Mouse (Mus musculus) CH12.LX (cell line): ENCODE measurements around the gene Gm595. TPM values are rescaled to one million over a fixed set of nuclear protein-coding genes. Genes with fewer than 3 reads are reported as not detected.

Experiments
- DNase-seq: peaks from one replicate; pipeline ENCODE4 v3.0.0-alpha.2; 2013; ENCODE audit errors: extremely low read depth
- H3K27ac ChIP-seq: 2 replicates; pipeline ENCODE4 v1.5.1; 2012; ENCODE audit warnings: low read depth, mild to moderate bottlenecking, control low read depth, moderate library complexity; ENCODE audit not compliant: insufficient read depth
- H3K27me3 ChIP-seq: replicated peaks from 2 replicates; pipeline ENCODE3; 2012; ENCODE audit warnings: inconsistent platforms
- H3K36me3 ChIP-seq, 2 experiments: replicated peaks in 1 of 2; 2 replicates each; pipeline versions ENCODE3 to v1.6.1; 2012; ENCODE audit warnings: inconsistent platforms in 1 of 2, low read length in 1 of 2, mild to moderate bottlenecking in 1 of 2, mixed read lengths in 1 of 2, moderate library complexity in 1 of 2; ENCODE audit not compliant: control insufficient read depth in 1 of 2, insufficient read depth in 1 of 2
- H3K4me1 ChIP-seq, 2 experiments: 2 replicates each; pipeline ENCODE4 v1.6.1; 2012; ENCODE audit warnings: inconsistent platforms in 1 of 2, moderate library complexity in 1 of 2; ENCODE audit not compliant: insufficient read depth in 2 of 2, control insufficient read depth in 1 of 2
- H3K4me2 ChIP-seq: 2 replicates; pipeline ENCODE4 v1.6.1; 2012; ENCODE audit warnings: low read depth, mild to moderate bottlenecking, control low read depth; ENCODE audit not compliant: poor library complexity, insufficient read depth, severe bottlenecking
- H3K4me3 ChIP-seq, 3 experiments: fragments of 150-350 bp in 1 of 3; sonication (generic) in 1 of 3; replicated peaks in 1 of 3; 2 replicates each; pipeline versions ENCODE3 to v1.5.1; 2011 to 2012; ENCODE audit warnings: low read depth in 2 of 3, low read length in 2 of 3, mild to moderate bottlenecking in 2 of 3, moderate library complexity in 2 of 3, control low read depth in 1 of 3, improper control_type of control experiment in 1 of 3, inconsistent platforms in 1 of 3, mixed read lengths in 1 of 3; ENCODE audit not compliant: poor library complexity in 1 of 3
- H3K79me2 ChIP-seq: replicated peaks from 2 replicates; pipeline ENCODE4 v1.6.1; 2012; ENCODE audit warnings: mild to moderate bottlenecking, moderate library complexity; ENCODE audit not compliant: control insufficient read depth, poor library complexity, insufficient read depth, severe bottlenecking; ENCODE audit errors: extremely low read depth
- H3K9ac ChIP-seq: 2 replicates; pipeline ENCODE4 v1.6.1; 2012; ENCODE audit warnings: low read depth, mild to moderate bottlenecking, control low read depth, moderate library complexity; ENCODE audit not compliant: insufficient read depth
- H3K9me3 ChIP-seq: replicated peaks from 2 replicates; pipeline ENCODE3; 2012; ENCODE audit warnings: low read length, inconsistent platforms, mixed read lengths
- BHLHE40 ChIP-seq: IDR thresholded peaks from 2 replicates; pipeline ENCODE4 v1.6.1; 2011; ENCODE audit warnings: mild to moderate bottlenecking, low read depth, low read length, improper control_type of control experiment
- CTCF ChIP-seq, 2 experiments: IDR thresholded peaks in 1 of 2; conservative IDR thresholded peaks in 1 of 2; 2 replicates each; pipeline ENCODE4 v1.5.1; 2011 to 2012; ENCODE audit warnings: low read depth in 2 of 2, low read length in 2 of 2, improper control_type of control experiment in 1 of 2, inconsistent platforms in 1 of 2, mild to moderate bottlenecking in 1 of 2, moderate library complexity in 1 of 2
- JUND ChIP-seq: conservative IDR thresholded peaks from 2 replicates; pipeline ENCODE4 v1.6.1; 2011; ENCODE audit warnings: low read depth, low read length, improper control_type of control experiment
- MXI1 ChIP-seq: IDR thresholded peaks from 2 replicates; pipeline ENCODE4 v1.6.1; 2011; ENCODE audit warnings: mild to moderate bottlenecking, low read depth, low read length, improper control_type of control experiment
- NELFE ChIP-seq: IDR thresholded peaks from 2 replicates; pipeline ENCODE4 v1.6.1; 2011; ENCODE audit warnings: low read depth, low read length, improper control_type of control experiment
- PAX5 ChIP-seq: IDR thresholded peaks from 2 replicates; pipeline ENCODE4 v1.6.1; 2012; ENCODE audit warnings: low read length, inconsistent platforms, mixed read lengths
- RAD21 ChIP-seq: IDR thresholded peaks from 2 replicates; pipeline ENCODE4 v1.6.1; 2011; ENCODE audit warnings: low read depth, mild to moderate bottlenecking, low read length, improper control_type of control experiment, moderate library complexity
- SMC3 ChIP-seq: IDR thresholded peaks from 2 replicates; pipeline ENCODE4 v1.6.1; 2011; ENCODE audit warnings: low read depth, low read length, improper control_type of control experiment
- UBTF ChIP-seq: IDR thresholded peaks from 2 replicates; pipeline ENCODE4 v1.6.1; 2012; ENCODE audit warnings: low read depth, mild to moderate bottlenecking, inconsistent platforms, low read length, improper control_type of control experiment, moderate library complexity
- dilution Hi-C: fragments of 300-500 bp; cut with MboI; formaldehyde crosslinking; loops from 2 replicates; pipeline ENCODE4 v1.14.3; 2020; ENCODE audit warnings: low sequenced_read_pairs; ENCODE audit not compliant: extremely low pct_unique_long_range_greater_than_20kb, extremely low pct_ligation_motif_present
- in situ Hi-C: fragments of 300-500 bp; cut with MboI; formaldehyde crosslinking; loops from 3 replicates; pipeline ENCODE4 v1.14.3; 2019; ENCODE audit warnings: low sequenced_read_pairs, low pct_ligation_motif_present, low pct_unique_long_range_greater_than_20kb, mixed read lengths
- polyA plus RNA-seq: library from polyadenylated mRNA; unstranded; fragments of >175 nt; gene quantifications from 2 replicates; pipeline ENCODE4 v1.2.1, GENCODE M21; 2012; ENCODE audit warnings: low read depth; ENCODE audit not compliant: insufficient read length
- total RNA-seq, 2 experiments: library from RNA; depleted of rRNA; stranded (reverse); fragments of 300-350 nt in 1 of 2; fragments of >200 nt in 1 of 2; gene quantifications; 2 replicates each; pipeline ENCODE4 v1.2.3; 2012 to 2014

Gene Gm595
- total and polyA plus RNA-seq, 3 experiments, result not detected

DNA sequence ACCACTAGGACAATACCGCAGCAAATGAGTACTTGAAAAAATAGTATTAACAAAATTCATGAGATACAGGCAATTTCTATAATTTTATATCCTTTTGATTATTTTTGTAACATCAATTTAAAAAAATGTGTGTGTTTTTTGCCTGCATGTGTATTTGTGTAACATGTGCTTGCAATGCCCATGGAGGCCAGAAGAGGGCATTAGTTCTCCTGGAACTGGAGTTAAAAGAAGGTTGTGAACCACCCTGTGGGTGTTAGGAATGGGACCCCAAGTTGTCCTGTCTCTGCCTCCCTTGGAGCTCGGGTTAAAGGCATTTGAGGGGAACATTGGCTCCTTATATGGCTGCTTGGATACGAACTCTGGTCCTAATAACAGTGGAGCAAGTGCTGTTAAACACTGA lies 26.2 kb upstream of the Gm595 start:
- dilution Hi-C loops (no loop called here), in situ Hi-C loops (loop anchor here (25.0 kb wide), 1 partner anchor 409 kb away; no protein-coding TSS in a partner anchor)
- no peak overlapping the region for H3K4me3 ChIP-seq
- no peaks in the 10 kb centered on the region for H3K4me1 ChIP-seq
- no peaks in the 10 kb centered on the region for H3K79me2 ChIP-seq
- no peaks in the 10 kb centered on the region for H3K9me3 ChIP-seq
- H3K27ac ChIP-seq, result no peak overlapping the region
- TF ChIP-seq CTCF (conservative IDR thresholded peaks at IDR 0.05 in 1 of 2, IDR thresholded peaks at IDR 0.05 in 1 of 2; ENCODE audit: low read depth in 2 of 2, low read length in 2 of 2) (peak in 1 of 2 experiments; percentile 36; a peak in 2 of 4 replicates), NELFE (no peak), PAX5 (no peak)
- H3K36me3 ChIP-seq, result no peaks in the 10 kb centered on the region
- no peak overlapping the region for H3K9ac ChIP-seq
- H3K27me3 ChIP-seq, result no peaks in the 10 kb centered on the region
- H3K4me2 ChIP-seq, result no peak overlapping the region
- no peak for DNase-seq

- H3K27me3 ChIP-seq, result no peaks in the 10 kb centered on the region
- H3K9me3 ChIP-seq, result no peaks in the 10 kb centered on the region
- peak; percentile 54 for TF ChIP-seq RAD21
- TF ChIP-seq UBTF, result no peak
- TF ChIP-seq BHLHE40, result no peak
- TF ChIP-seq JUND, result no peak
- no peak for TF ChIP-seq MXI1
- TF ChIP-seq PAX5, result no peak
- peak; percentile 25 to 64; a peak in 2 of 4 replicates for TF ChIP-seq CTCF (conservative IDR thresholded peaks at IDR 0.05 in 1 of 2, IDR thresholded peaks at IDR 0.05 in 1 of 2; ENCODE audit: low read depth in 2 of 2, low read length in 2 of 2)
- peak; percentile 52 for TF ChIP-seq SMC3
- no peaks in the 10 kb centered on the region for H3K79me2 ChIP-seq
- H3K9ac ChIP-seq, result no peak overlapping the region
- H3K4me1 ChIP-seq, result no peaks in the 10 kb centered on the region
- in situ Hi-C loops (no loop called here), dilution Hi-C loops (no loop called here)
- no peak overlapping the region for H3K4me2 ChIP-seq
- H3K36me3 ChIP-seq, result no peaks in the 10 kb centered on the region
- DNase-seq, result no peak
- H3K27ac ChIP-seq, result no peak overlapping the region
- H3K4me3 ChIP-seq, result no peak overlapping the region
Measured at GRCm38 (mm10) chrX:48899555-48899954, 22.0 kb upstream of the Gm595 start.

DNA sequence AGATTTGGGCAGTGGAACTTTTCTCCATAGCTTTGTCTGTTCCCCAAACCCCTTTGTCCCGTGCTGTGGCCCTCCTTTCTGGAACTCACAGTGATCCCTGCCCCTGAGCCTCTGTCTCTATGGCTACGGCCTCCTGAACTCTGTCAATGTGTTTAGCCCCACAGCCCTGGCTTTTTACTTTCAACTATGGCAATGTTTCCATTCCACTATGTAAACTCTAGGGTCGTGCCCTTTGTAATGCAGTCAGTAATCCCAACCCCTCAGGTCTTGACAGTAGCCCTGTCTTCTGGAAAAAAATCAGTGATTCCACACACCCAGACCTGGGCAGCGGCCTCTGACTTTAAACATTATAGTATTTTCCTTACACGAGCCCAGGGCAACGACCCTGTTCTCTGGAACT lies 19.3 kb upstream of the Gm595 start:
- Histone ChIP-seq H3K4me3 (no peak overlapping the region), H3K4me1 (no peaks in the 10 kb centered on the region), H3K27ac (no peak overlapping the region), H3K4me2 (no peak overlapping the region), H3K9ac (no peak overlapping the region), H3K9me3 (no peaks in the 10 kb centered on the region), H3K79me2 (no peaks in the 10 kb centered on the region), H3K27me3 (no peaks in the 10 kb centered on the region), H3K36me3 (no peaks in the 10 kb centered on the region)
- no peak for TF ChIP-seq PAX5
- DNase-seq, result no peak
- dilution Hi-C loops (no loop called here), in situ Hi-C loops (no loop called here)
